In genomic region chr2:30440701-30441517, GRCm38 (mm10) we compare ENCODE assay signal across 8 mouse cellular contexts. TPM values are rescaled to one million over a fixed set of nuclear protein-coding genes. Genes with fewer than 3 reads are reported as not detected.
DNase-seq lines count a peak whose midpoint lies in the region; ATAC-seq lines count a peak whose summit lies in the region.

No protein-coding gene starts in this region.

- H3K27me3 ChIP-seq in intestine, embryonic 16.5 days (replicated peaks; ENCODE audit: control insufficient read depth, insufficient read depth, low read length) = no peaks in the 10 kb centered on the region
- H3K27me3 ChIP-seq in limb, embryonic 10.5 days (ENCODE audit: low read depth, poor library complexity, severe bottlenecking) = no peaks in the 10 kb centered on the region
- H3K27me3 ChIP-seq in midbrain, embryonic 11.5 days (ENCODE audit: control insufficient read depth, insufficient read depth, low read length) = no peaks in the 10 kb centered on the region

- peak overlapping the region; percentile 67 for H3K9ac ChIP-seq in intestine, embryonic 16.5 days (ENCODE audit: low read depth, low read length)
- peak overlapping the region; percentile 71 for H3K9ac ChIP-seq in midbrain, embryonic 11.5 days (ENCODE audit: low read length)

- peaks cover 59% of the 10 kb centered on the region for H3K4me1 ChIP-seq in intestine, embryonic 16.5 days (ENCODE audit: control insufficient read depth, insufficient read depth, low read length)
- H3K4me1 ChIP-seq in limb, embryonic 10.5 days = peaks cover 63% of the 10 kb centered on the region
- peaks cover 52% of the 10 kb centered on the region for H3K4me1 ChIP-seq in midbrain, embryonic 11.5 days (ENCODE audit: control insufficient read depth, insufficient read depth, low read length)

- peak overlapping the region; percentile 27 for H3K4me3 ChIP-seq in intestine, embryonic 16.5 days (ENCODE audit: low read length)
- peak overlapping the region; percentile 36 for H3K4me3 ChIP-seq in limb, embryonic 10.5 days
- H3K4me3 ChIP-seq in midbrain, embryonic 11.5 days (ENCODE audit: low read depth, low read length) = no peak overlapping the region

- peak overlapping the region; percentile 100 for H3K27ac ChIP-seq in intestine, embryonic 16.5 days (ENCODE audit: low read length)
- peak overlapping the region; percentile 98 for H3K27ac ChIP-seq in limb, embryonic 10.5 days
- peak overlapping the region; percentile 98 for H3K27ac ChIP-seq in midbrain, embryonic 11.5 days (ENCODE audit: low read depth, low read length)

- peak; percentile 90 for DNase-seq in ovary, adult 18-20 months (ENCODE audit: low spot score)
- no peak for DNase-seq in ovary, postnatal 10 days (ENCODE audit: low spot score)
- peak; percentile 75 for DNase-seq in embryo, embryonic 11.5 days (ENCODE audit: low read depth, low spot score)
- peak; percentile 75 for DNase-seq in limb, embryonic 10.5 days (ENCODE audit: low spot score)
- DNase-seq in midbrain, embryonic 11.5 days (ENCODE audit: low spot score, missing footprints) = peak; percentile 97
- DNase-seq in spleen, adult 12 weeks (ENCODE audit: low spot score) = peak; percentile 54

- WGBS in intestine, embryonic 16.5 days = 10% methylated on average over 12 of the region's 12 CpGs
- 21% methylated on average over 12 of the region's 12 CpGs for WGBS in limb, embryonic 10.5 days
- 19% methylated on average over 12 of the region's 12 CpGs for WGBS in midbrain, embryonic 11.5 days

- H3K36me3 ChIP-seq in intestine, embryonic 16.5 days (ENCODE audit: control insufficient read depth, insufficient read depth, low read length) = no peaks in the 10 kb centered on the region; the same call in 1 of the 2 replicates
- peaks cover 79% of the 10 kb centered on the region for H3K36me3 ChIP-seq in limb, embryonic 10.5 days
- peaks cover 18% of the 10 kb centered on the region for H3K36me3 ChIP-seq in midbrain, embryonic 11.5 days (ENCODE audit: control insufficient read depth, insufficient read depth, low read length)

- H3K4me2 ChIP-seq in intestine, embryonic 16.5 days (ENCODE audit: low read depth, low read length) = peak overlapping the region; percentile 67
- H3K4me2 ChIP-seq in midbrain, embryonic 11.5 days = peak overlapping the region; percentile 40

- no peaks in the 10 kb centered on the region for H3K9me3 ChIP-seq in intestine, embryonic 16.5 days (ENCODE audit: control insufficient read depth, low read length)
- no peaks in the 10 kb centered on the region for H3K9me3 ChIP-seq in limb, embryonic 10.5 days (replicated peaks)
- no peaks in the 10 kb centered on the region for H3K9me3 ChIP-seq in midbrain, embryonic 11.5 days (ENCODE audit: control insufficient read depth, low read length)

- ATAC-seq in granulocyte monocyte progenitor cell, adult 5-6 weeks (replicated peaks; ENCODE audit: poor library complexity, severe bottlenecking) = peak; percentile 75
- peak; percentile 54 for ATAC-seq in intestine, embryonic 16.5 days
- ATAC-seq in midbrain, embryonic 11.5 days (ENCODE audit: low FRiP score) = peak; percentile 23; the same call in 1 of the 2 replicates

RNA-seq across cellular contexts. Expression of gene Ptpa, which starts 25.1 kb away (rescaled TPM):
- 127 and 167 TPM in 2 replicates for total RNA-seq in granulocyte monocyte progenitor cell, adult 5-6 weeks (2014; fragmentation: Nextera tagmentation)
- total RNA-seq in granulocyte monocyte progenitor cell, adult 5-6 weeks (2017) = 58.5 and 61.0 TPM in 2 replicates
- 120 and 132 TPM in 2 replicates for polyA plus RNA-seq in intestine, embryonic 16.5 days (2015; fragmentation: Nextera tagmentation; extraction: Ambion mirVana)
- 172 and 177 TPM in 2 replicates for polyA plus RNA-seq in limb, embryonic 10.5 days (2016; fragmentation: Nextera tagmentation; extraction: Ambion mirVana)
- 50.7 and 54.3 TPM in 2 replicates for polyA plus RNA-seq in midbrain, embryonic 11.5 days (2014; fragmentation: Nextera tagmentation; extraction: Ambion mirVana)

RNA-seq across cellular contexts. Expression of gene Crat, which starts 25.3 kb away (rescaled TPM):
- 18.1 and 35.3 TPM in 2 replicates for total RNA-seq in granulocyte monocyte progenitor cell, adult 5-6 weeks (2014; fragmentation: Nextera tagmentation)
- total RNA-seq in granulocyte monocyte progenitor cell, adult 5-6 weeks (2017) = 7.1 and 14.7 TPM in 2 replicates
- polyA plus RNA-seq in intestine, embryonic 16.5 days (2015; fragmentation: Nextera tagmentation; extraction: Ambion mirVana) = 25.9 and 29.4 TPM in 2 replicates
- 21.9 and 22.9 TPM in 2 replicates for polyA plus RNA-seq in limb, embryonic 10.5 days (2016; fragmentation: Nextera tagmentation; extraction: Ambion mirVana)
- 23.7 and 24.2 TPM in 2 replicates for polyA plus RNA-seq in midbrain, embryonic 11.5 days (2014; fragmentation: Nextera tagmentation; extraction: Ambion mirVana)

RNA-seq across cellular contexts. Expression of gene Ier5l, which starts 33.1 kb away (rescaled TPM):
- total RNA-seq in granulocyte monocyte progenitor cell, adult 5-6 weeks (2014; fragmentation: Nextera tagmentation) = not detected in 2 replicates
- total RNA-seq in granulocyte monocyte progenitor cell, adult 5-6 weeks (2017) = 0.56 and 3.2 TPM in 2 replicates
- polyA plus RNA-seq in intestine, embryonic 16.5 days (2015; fragmentation: Nextera tagmentation; extraction: Ambion mirVana) = 0.61 and 0.75 TPM in 2 replicates
- 2.2 and 2.9 TPM in 2 replicates for polyA plus RNA-seq in limb, embryonic 10.5 days (2016; fragmentation: Nextera tagmentation; extraction: Ambion mirVana)
- 4.9 and 5.0 TPM in 2 replicates for polyA plus RNA-seq in midbrain, embryonic 11.5 days (2014; fragmentation: Nextera tagmentation; extraction: Ambion mirVana)

RNA-seq across cellular contexts. Expression of gene Dolpp1, which starts 48.9 kb away (rescaled TPM):
- 13.4 and 17.5 TPM in 2 replicates for total RNA-seq in granulocyte monocyte progenitor cell, adult 5-6 weeks (2014; fragmentation: Nextera tagmentation)
- total RNA-seq in granulocyte monocyte progenitor cell, adult 5-6 weeks (2017) = 19.1 and 29.6 TPM in 2 replicates
- 59.4 and 63.3 TPM in 2 replicates for polyA plus RNA-seq in intestine, embryonic 16.5 days (2015; fragmentation: Nextera tagmentation; extraction: Ambion mirVana)
- polyA plus RNA-seq in limb, embryonic 10.5 days (2016; fragmentation: Nextera tagmentation; extraction: Ambion mirVana) = 37.6 and 45.4 TPM in 2 replicates
- polyA plus RNA-seq in midbrain, embryonic 11.5 days (2014; fragmentation: Nextera tagmentation; extraction: Ambion mirVana) = 41.1 and 45.8 TPM in 2 replicates

Comparison
In these comparisons a context has a peak if more than half of its experiments do, and no peak if none do; other contexts are left out.
1. ATAC-seq: peak in every context shown above with its lines; median percentile 75 in granulocyte monocyte progenitor cell, adult 5-6 weeks; 54 in intestine, embryonic 16.5 days; 23 in midbrain, embryonic 11.5 days.